Mouse (Mus musculus): ENCODE measurements around the gene Stk16.
A peak's percentile ranks its signal among the peaks of the same experiment; 100 is the strongest.

The Stk16 gene

GRCm38 (mm10) chr1:75210136-75211087 lies at the start of gene Stk16, which contains the start of gene Glb1l:
Stk16 (plus strand) TSS chr1:75210838.
Glb1l (minus strand) TSS chr1:75210813.
- DNase-seq (ENCODE audit: low spot score) = peak; percentile 94

GRCm38 (mm10) chr1:75168093-75168471 lies 42.6 kb upstream of the Stk16 start:
- no peak for DNase-seq (ENCODE audit: low spot score)

GRCm38 (mm10) chr1:75168472-75169464 lies 41.9 kb upstream of the Stk16 start, which contains the start of gene Zfand2b:
Zfand2b (plus strand) TSS chr1:75168646.
- peak; percentile 99 for DNase-seq (ENCODE audit: low spot score)

GRCm38 (mm10) chr1:75179334-75180104 lies 31.1 kb upstream of the Stk16 start:
- DNase-seq (ENCODE audit: low spot score) = no peak

GRCm38 (mm10) chr1:75180105-75180590 lies 30.5 kb upstream of the Stk16 start, which contains the start of gene Abcb6:
Abcb6 (minus strand) TSS chr1:75180392.
- DNase-seq (ENCODE audit: low spot score) = peak; percentile 89

- DNase-seq (ENCODE audit: low spot score) = no peak
Measured at GRCm38 (mm10) chr1:75180741-75181140, 29.9 kb upstream of the Stk16 start.

GRCm38 (mm10) chr1:75181377-75181870 lies 29.2 kb upstream of the Stk16 start:
- no peak for DNase-seq (ENCODE audit: low spot score)

GRCm38 (mm10) chr1:75182160-75182559 lies 28.5 kb upstream of the Stk16 start:
- no peak for DNase-seq (ENCODE audit: low spot score)

- no peak for DNase-seq (ENCODE audit: low spot score)
Measured at GRCm38 (mm10) chr1:75185495-75185894, 25.1 kb upstream of the Stk16 start.

- no peak for DNase-seq (ENCODE audit: low spot score)
Measured at GRCm38 (mm10) chr1:75187126-75187525, 23.5 kb upstream of the Stk16 start.

- DNase-seq (ENCODE audit: low spot score) = no peak
Measured at GRCm38 (mm10) chr1:75187914-75188483, 22.6 kb upstream of the Stk16 start.

GRCm38 (mm10) chr1:75190577-75190976 lies 20.1 kb upstream of the Stk16 start:
- no peak for DNase-seq (ENCODE audit: low spot score)

- no peak for DNase-seq (ENCODE audit: low spot score)
Measured at GRCm38 (mm10) chr1:75191258-75191621, 19.4 kb upstream of the Stk16 start.

GRCm38 (mm10) chr1:75191622-75192402 lies 18.8 kb upstream of the Stk16 start, which contains the start of the genes Ankzf1 and Atg9a:
Ankzf1 (plus strand) TSS chr1:75192151.
Atg9a (minus strand) TSS chr1:75192196.
- peak; percentile 99 for DNase-seq (ENCODE audit: low spot score)

- DNase-seq (ENCODE audit: low spot score) = peak; percentile 61
Measured at GRCm38 (mm10) chr1:75192452-75192851, 18.2 kb upstream of the Stk16 start.

GRCm38 (mm10) chr1:75201236-75201635 lies 9.4 kb upstream of the Stk16 start:
- DNase-seq (ENCODE audit: low spot score) = no peak

GRCm38 (mm10) chr1:75208967-75209678 lies 1.5 kb upstream of the Stk16 start:
- DNase-seq (ENCODE audit: low spot score) = peak; percentile 38

GRCm38 (mm10) chr1:75211141-75211708 lies 587 bp downstream of the Stk16 start:
- no peak for DNase-seq (ENCODE audit: low spot score)

GRCm38 (mm10) chr1:75212542-75212941 lies 1.9 kb downstream of the Stk16 start:
- DNase-seq (ENCODE audit: low spot score) = no peak

All from yolk sac, embryonic 10.5 days (tissue).